Mouse (Mus musculus): ENCODE results near the gene Fgfr2. TPM values are rescaled to one million over a fixed set of nuclear protein-coding genes. Genes with fewer than 3 reads are reported as not detected.
"Not testable (repeated sequence)": the region's sequence is repeated elsewhere in the genome, so short reads cannot be mapped to it uniquely, and the experiment has no call there.

The Fgfr2 gene
- polyA plus RNA-seq, 1 experiment from 2014 or later = 11.2 TPM

- Histone ChIP-seq H3K9ac (replicated peaks) (no peak overlapping the region), H3K9me3 (ENCODE audit: low read length) (no peaks in the 10 kb centered on the region), H3K4me1 (ENCODE audit: insufficient read depth) (no peaks in the 10 kb centered on the region), H3K4me3 (ENCODE audit: low read depth, low read length) (no peak overlapping the region), H3K27me3 (ENCODE audit: insufficient read depth, low read length) (no peaks in the 10 kb centered on the region), H3K27ac (ENCODE audit: low read depth) (no peak overlapping the region), H3K4me2 (ENCODE audit: low read depth, low read length) (no peak overlapping the region), H3K36me3 (replicated peaks; ENCODE audit: insufficient read depth, low read length) (no peaks in the 10 kb centered on the region)
- TF ChIP-seq EP300 (IDR thresholded peaks at IDR 0.05; ENCODE audit: low read depth) (no peak), CTCF (IDR thresholded peaks at IDR 0.05; ENCODE audit: low read depth) (peak; percentile 48)
- DNase-seq (peak; percentile 25), ATAC-seq (no peak)
These were observed 2068.3 kb downstream of the Fgfr2 start for GRCm38 (mm10) chr7:131054808-131055370.

- H3K9me3 ChIP-seq (ENCODE audit: low read length); H3K27ac ChIP-seq (ENCODE audit: low read depth); H3K4me2 ChIP-seq (ENCODE audit: low read depth, low read length); DNase-seq; H3K27me3 ChIP-seq (ENCODE audit: insufficient read depth, low read length); ATAC-seq; H3K4me1 ChIP-seq (ENCODE audit: insufficient read depth); H3K4me3 ChIP-seq (ENCODE audit: low read depth, low read length); H3K36me3 ChIP-seq (replicated peaks; ENCODE audit: insufficient read depth, low read length); H3K9ac ChIP-seq (replicated peaks): not testable (repeated sequence)
- 75% methylated on average over 8 of the region's 8 CpGs for WGBS (ENCODE audit: insufficient replicate concordance)
These were observed 2073.3 kb downstream of the Fgfr2 start for GRCm38 (mm10) chr7:131049829-131050228.

- not testable (repeated sequence) for H3K27ac ChIP-seq (ENCODE audit: low read depth); H3K27me3 ChIP-seq (ENCODE audit: insufficient read depth, low read length); H3K36me3 ChIP-seq (replicated peaks; ENCODE audit: insufficient read depth, low read length); H3K4me2 ChIP-seq (ENCODE audit: low read depth, low read length); ATAC-seq; H3K9ac ChIP-seq (replicated peaks); H3K4me1 ChIP-seq (ENCODE audit: insufficient read depth); H3K9me3 ChIP-seq (ENCODE audit: low read length); H3K4me3 ChIP-seq (ENCODE audit: low read depth, low read length)
- peak; percentile 17 for DNase-seq
- TF ChIP-seq CTCF (IDR thresholded peaks at IDR 0.05; ENCODE audit: low read depth) = peak; percentile 46; the same call in 1 of the 2 replicates
- WGBS (ENCODE audit: insufficient replicate concordance) = 31% methylated on average over 3 of the region's 3 CpGs
These were observed 2077.8 kb downstream of the Fgfr2 start for GRCm38 (mm10) chr7:131045258-131045835.

GRCm38 (mm10) chr7:131042657-131043056, 2080.5 kb downstream of the Fgfr2 start:
- WGBS (ENCODE audit: insufficient replicate concordance) = 54% methylated on average over 1 of the region's 1 CpGs
- no peak for ATAC-seq

GRCm38 (mm10) chr7:131040760-131041159, 2082.4 kb downstream of the Fgfr2 start:
- 75% methylated on average over 7 of the region's 8 CpGs for WGBS (ENCODE audit: insufficient replicate concordance)
- H3K9ac ChIP-seq (replicated peaks); H3K9me3 ChIP-seq (ENCODE audit: low read length): not testable (repeated sequence)

More at GRCm38 (mm10) chr7:131042657-131043056, 2080.5 kb downstream of the Fgfr2 start:
- TF ChIP-seq EP300 (IDR thresholded peaks at IDR 0.05; ENCODE audit: low read depth) (no peak), CTCF (IDR thresholded peaks at IDR 0.05; ENCODE audit: low read depth) (peak; percentile 42)
- Histone ChIP-seq H3K9me3 (ENCODE audit: low read length) (no peaks in the 10 kb centered on the region), H3K27me3 (ENCODE audit: insufficient read depth, low read length) (no peaks in the 10 kb centered on the region), H3K9ac (replicated peaks) (no peak overlapping the region), H3K4me2 (ENCODE audit: low read depth, low read length) (no peak overlapping the region), H3K4me3 (ENCODE audit: low read depth, low read length) (no peak overlapping the region), H3K36me3 (replicated peaks; ENCODE audit: insufficient read depth, low read length) (no peaks in the 10 kb centered on the region), H3K27ac (ENCODE audit: low read depth) (no peak overlapping the region), H3K4me1 (ENCODE audit: insufficient read depth) (no peaks in the 10 kb centered on the region)
- no peak for DNase-seq

GRCm38 (mm10) chr7:131037083-131037482, 2086.1 kb downstream of the Fgfr2 start:
- ATAC-seq (no peak), DNase-seq (no peak)
- TF ChIP-seq CTCF (IDR thresholded peaks at IDR 0.05; ENCODE audit: low read depth) (no peak), EP300 (IDR thresholded peaks at IDR 0.05; ENCODE audit: low read depth) (no peak)
- no peaks in the 10 kb centered on the region for H3K36me3 ChIP-seq (replicated peaks; ENCODE audit: insufficient read depth, low read length)
- no peak overlapping the region for H3K4me3 ChIP-seq (ENCODE audit: low read depth, low read length)
- H3K4me2 ChIP-seq (ENCODE audit: low read depth, low read length) = no peak overlapping the region
- 63% methylated on average over 2 of the region's 2 CpGs for WGBS (ENCODE audit: insufficient replicate concordance)
- no peak overlapping the region for H3K9ac ChIP-seq (replicated peaks)
- H3K9me3 ChIP-seq (ENCODE audit: low read length) = no peaks in the 10 kb centered on the region
- H3K27me3 ChIP-seq (ENCODE audit: insufficient read depth, low read length) = no peaks in the 10 kb centered on the region
- no peaks in the 10 kb centered on the region for H3K4me1 ChIP-seq (ENCODE audit: insufficient read depth)
- no peak overlapping the region for H3K27ac ChIP-seq (ENCODE audit: low read depth)

More at GRCm38 (mm10) chr7:131040760-131041159, 2082.4 kb downstream of the Fgfr2 start:
- not testable (repeated sequence) for H3K27ac ChIP-seq (ENCODE audit: low read depth); H3K4me3 ChIP-seq (ENCODE audit: low read depth, low read length); ATAC-seq; DNase-seq; H3K36me3 ChIP-seq (replicated peaks; ENCODE audit: insufficient read depth, low read length); H3K4me2 ChIP-seq (ENCODE audit: low read depth, low read length); H3K4me1 ChIP-seq (ENCODE audit: insufficient read depth); H3K27me3 ChIP-seq (ENCODE audit: insufficient read depth, low read length)

GRCm38 (mm10) chr7:131036396-131036795, 2086.8 kb downstream of the Fgfr2 start:
- H3K4me2 ChIP-seq (ENCODE audit: low read depth, low read length) = no peak overlapping the region
- no peaks in the 10 kb centered on the region for H3K4me1 ChIP-seq (ENCODE audit: insufficient read depth)
- no peak overlapping the region for H3K9ac ChIP-seq (replicated peaks)
- ATAC-seq (no peak), DNase-seq (no peak)
- H3K27ac ChIP-seq (ENCODE audit: low read depth) = no peak overlapping the region
- H3K4me3 ChIP-seq (ENCODE audit: low read depth, low read length) = no peak overlapping the region
- no peaks in the 10 kb centered on the region for H3K27me3 ChIP-seq (ENCODE audit: insufficient read depth, low read length)
- 57% methylated on average over 3 of the region's 3 CpGs for WGBS (ENCODE audit: insufficient replicate concordance)
- H3K9me3 ChIP-seq (ENCODE audit: low read length) = no peaks in the 10 kb centered on the region
- H3K36me3 ChIP-seq (replicated peaks; ENCODE audit: insufficient read depth, low read length) = no peaks in the 10 kb centered on the region
- TF ChIP-seq CTCF (IDR thresholded peaks at IDR 0.05; ENCODE audit: low read depth) = no peak
- TF ChIP-seq EP300 (IDR thresholded peaks at IDR 0.05; ENCODE audit: low read depth) = no peak

Data from liver, postnatal 0 days (tissue).